Mouse (Mus musculus): ENCODE results near the gene BC017158. TPM values are rescaled to one million over a fixed set of nuclear protein-coding genes. Genes with fewer than 3 reads are reported as not detected.
A peak's percentile ranks its signal among the peaks of the same experiment; 100 is the strongest.

BC017158 gene
- total RNA-seq, 2 experiments from 2014 or later, result 27.5 to 27.7 TPM

- intact Hi-C loops (cut with DNase I), result loop anchor here (5.0 kb wide), 1 partner anchor 45 kb away; the partner anchor contains the start of gene BC017158
- DNase-seq (ENCODE audit: extremely low spot score in 1 of 2, low spot score in 2 of 2), result peak; percentile 57 to 77
- no peak for TF ChIP-seq CTCF (IDR thresholded peaks at IDR 0.05)
- Histone ChIP-seq H3K4me3 (no peak overlapping the region), H3K27ac (no peak overlapping the region)
These were observed 45.4 kb downstream of the BC017158 start for GRCm38 (mm10) chr7:128252609-128253008.

GRCm38 (mm10) chr7:128251946-128252345 lies 46.0 kb downstream of the BC017158 start:
- intact Hi-C loops (cut with DNase I), result loop anchor here (5.0 kb wide), 1 partner anchor 45 kb away; the partner anchor contains the start of gene BC017158
- Histone ChIP-seq H3K4me3 (no peak overlapping the region), H3K27ac (no peak overlapping the region)
- no peak for DNase-seq (ENCODE audit: extremely low spot score in 1 of 2, low spot score in 2 of 2)
- no peak for TF ChIP-seq CTCF (IDR thresholded peaks at IDR 0.05)

GRCm38 (mm10) chr7:128249998-128250397 lies 48.0 kb downstream of the BC017158 start:
- DNase-seq (ENCODE audit: extremely low spot score in 1 of 2, low spot score in 2 of 2), result no peak
- no peak overlapping the region for H3K4me3 ChIP-seq
- no peak for TF ChIP-seq CTCF (IDR thresholded peaks at IDR 0.05)
- H3K27ac ChIP-seq, result no peak overlapping the region
- intact Hi-C loops (cut with DNase I), result loop anchor here (5.0 kb wide), 3 partner anchors 47 to 457 kb away; partner anchors contain the start of genes BC017158 and Rgs10

GRCm38 (mm10) chr7:128248081-128249042 lies 49.6 kb downstream of the BC017158 start:
- H3K27ac ChIP-seq, result no peak overlapping the region
- intact Hi-C loops (cut with DNase I), result loop anchor here (5.0 kb wide), 2 partner anchors 169 to 459 kb away; partner anchors contain the start of gene Rgs10
- H3K4me3 ChIP-seq, result peak overlapping the region; percentile 69
- no peak for TF ChIP-seq CTCF (IDR thresholded peaks at IDR 0.05)
- no peak for DNase-seq (ENCODE audit: extremely low spot score in 1 of 2, low spot score in 2 of 2)

GRCm38 (mm10) chr7:128247443-128247842 lies 50.5 kb downstream of the BC017158 start:
- DNase-seq (ENCODE audit: extremely low spot score in 1 of 2, low spot score in 2 of 2), result peak; percentile 82
- intact Hi-C loops (cut with DNase I), result loop anchor here (2.0 to 5.0 kb wide), 4 partner anchors 97 to 460 kb away; partner anchors contain the start of genes Rgs10 and Tial1
- H3K4me3 ChIP-seq, result peak overlapping the region; percentile 69
- H3K27ac ChIP-seq, result peak overlapping the region; percentile 88
- TF ChIP-seq CTCF (IDR thresholded peaks at IDR 0.05), result peak; percentile 81

GRCm38 (mm10) chr7:128246496-128247391 lies 51.2 kb downstream of the BC017158 start, which contains the start of gene Tgfb1i1:
Gene Tgfb1i1 (plus strand): TSS chr7:128246812.
- intact Hi-C loops (cut with DNase I), result loop anchor here (2.0 to 5.0 kb wide), 4 partner anchors 98 to 461 kb away; partner anchors contain the start of genes Rgs10 and Tial1
- DNase-seq (ENCODE audit: extremely low spot score in 1 of 2, low spot score in 2 of 2), result peak in 1 of 2 experiments; percentile 60
- no peak for TF ChIP-seq CTCF (IDR thresholded peaks at IDR 0.05)

GRCm38 (mm10) chr7:128245547-128245946 lies 52.4 kb downstream of the BC017158 start:
- no peak for TF ChIP-seq CTCF (IDR thresholded peaks at IDR 0.05)
- H3K27ac ChIP-seq, result peak overlapping the region; percentile 57
- no peak overlapping the region for H3K4me3 ChIP-seq
- DNase-seq (ENCODE audit: extremely low spot score in 1 of 2, low spot score in 2 of 2), result no peak
- intact Hi-C loops (cut with DNase I), result loop anchor here (5.0 kb wide), 2 partner anchors 172 to 462 kb away; partner anchors contain the start of gene Rgs10

More at GRCm38 (mm10) chr7:128246496-128247391, 51.2 kb downstream of the BC017158 start, which contains the start of gene Tgfb1i1:
- Histone ChIP-seq H3K4me3 (peak within 1 kb of the TSS; percentile 69), H3K27ac (peak within 1 kb of the TSS; percentile 88)

GRCm38 (mm10) chr7:128244410-128245025 lies 53.5 kb downstream of the BC017158 start:
- Histone ChIP-seq H3K27ac (no peak overlapping the region), H3K4me3 (no peak overlapping the region)
- TF ChIP-seq CTCF (IDR thresholded peaks at IDR 0.05), result no peak
- no peak for DNase-seq (ENCODE audit: extremely low spot score in 1 of 2, low spot score in 2 of 2)
- intact Hi-C loops (cut with DNase I), result loop anchor here (5.0 kb wide), 2 partner anchors 173 to 463 kb away; partner anchors contain the start of gene Rgs10

GRCm38 (mm10) chr7:128243921-128244320 lies 54.0 kb downstream of the BC017158 start:
- no peak for TF ChIP-seq CTCF (IDR thresholded peaks at IDR 0.05)
- intact Hi-C loops (cut with DNase I), result no loop called here
- no peak overlapping the region for H3K27ac ChIP-seq
- H3K4me3 ChIP-seq, result no peak overlapping the region
- DNase-seq (ENCODE audit: extremely low spot score in 1 of 2, low spot score in 2 of 2), result no peak

GRCm38 (mm10) chr7:128242331-128242730 lies 55.6 kb downstream of the BC017158 start:
- intact Hi-C loops (cut with DNase I), result no loop called here
- no peak for TF ChIP-seq CTCF (IDR thresholded peaks at IDR 0.05)
- Histone ChIP-seq H3K4me3 (no peak overlapping the region), H3K27ac (no peak overlapping the region)
- DNase-seq (ENCODE audit: extremely low spot score in 1 of 2, low spot score in 2 of 2), result no peak
